Mouse (Mus musculus): ENCODE measurements at regions not wholly inside any gene's neighbourhood (a gene's known extent, or its start where the extent isn't known, plus 50 kb on each side); places are given as distances from the start of the nearest gene placed in this dataset.

DNA sequence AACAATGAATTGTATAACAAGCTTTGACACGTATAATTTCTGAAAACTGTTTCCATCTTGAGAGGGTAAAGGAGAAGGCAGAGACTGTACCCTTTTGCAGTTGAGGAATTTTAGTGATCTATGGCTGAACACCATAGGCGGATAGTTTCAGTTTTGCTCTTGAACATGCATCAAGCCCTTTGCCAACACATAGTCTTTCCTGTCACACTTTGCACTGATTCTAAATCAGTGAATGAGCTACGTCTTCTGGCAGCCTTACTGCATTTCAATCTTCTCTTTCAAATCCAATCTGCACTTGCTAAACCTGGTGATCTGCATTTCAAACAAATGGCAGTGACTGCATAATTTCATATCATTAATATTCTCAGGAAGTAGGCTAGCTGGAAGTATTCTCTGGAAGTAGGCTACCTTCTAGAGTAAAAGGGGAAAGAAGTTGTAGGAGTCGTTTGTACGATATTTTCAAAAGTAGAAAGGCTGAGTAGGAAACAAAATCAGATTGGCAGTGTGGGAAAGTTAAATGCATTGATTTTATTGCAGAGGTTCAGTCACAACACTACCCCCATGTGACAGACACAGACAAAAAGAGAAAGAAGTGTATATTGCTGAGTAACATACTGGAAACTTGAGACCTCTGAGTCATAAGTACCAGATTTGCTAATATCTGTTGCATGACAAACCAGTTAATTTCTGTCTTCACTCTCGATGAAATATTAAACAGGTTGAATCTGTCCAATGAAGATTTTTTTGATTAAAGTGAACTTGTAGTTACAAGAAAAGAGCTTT is 983.3 kb upstream of the Nr2f1 start:
- Histone ChIP-seq H3K9me3 (no peaks in the 10 kb centered on the region), H3K9ac (no peak overlapping the region), H3K36me3 (no peaks in the 10 kb centered on the region), H3K27ac (no peak overlapping the region), H3K4me2 (replicated peaks) (no peak overlapping the region), H3K27me3 (replicated peaks) (no peaks in the 10 kb centered on the region), H3K4me1 (replicated peaks) (no peaks in the 10 kb centered on the region), H3K4me3 (replicated peaks) (no peak overlapping the region)
- 83% methylated on average over 6 of the region's 6 CpGs for WGBS
- no peak for ATAC-seq

GRCm38 (mm10) chr13:79158757-79159156 is 959.2 kb upstream of the Nr2f1 start:
- ATAC-seq, result no peak
- H3K27me3 ChIP-seq (replicated peaks), result no peaks in the 10 kb centered on the region
- H3K4me3 ChIP-seq (replicated peaks), result no peak overlapping the region
- H3K4me2 ChIP-seq (replicated peaks), result no peak overlapping the region
- no peaks in the 10 kb centered on the region for H3K9me3 ChIP-seq
- 76% methylated on average over 3 of the region's 3 CpGs for WGBS
- H3K4me1 ChIP-seq (replicated peaks), result no peaks in the 10 kb centered on the region
- H3K36me3 ChIP-seq, result no peaks in the 10 kb centered on the region
- no peak overlapping the region for H3K27ac ChIP-seq
- no peak overlapping the region for H3K9ac ChIP-seq

GRCm38 (mm10) chr13:79142903-79143302 is 943.3 kb upstream of the Nr2f1 start:
- H3K27me3 ChIP-seq (replicated peaks), result no peaks in the 10 kb centered on the region
- H3K9me3 ChIP-seq, result no peaks in the 10 kb centered on the region
- no peaks in the 10 kb centered on the region for H3K4me1 ChIP-seq (replicated peaks)
- no peak overlapping the region for H3K4me3 ChIP-seq (replicated peaks)
- no peak overlapping the region for H3K27ac ChIP-seq
- ATAC-seq, result peak; percentile 36; the same call in 1 of the 2 replicates
- no peak overlapping the region for H3K9ac ChIP-seq
- H3K4me2 ChIP-seq (replicated peaks), result no peak overlapping the region
- 22% methylated on average over 1 of the region's 1 CpGs for WGBS
- no peaks in the 10 kb centered on the region for H3K36me3 ChIP-seq

DNA sequence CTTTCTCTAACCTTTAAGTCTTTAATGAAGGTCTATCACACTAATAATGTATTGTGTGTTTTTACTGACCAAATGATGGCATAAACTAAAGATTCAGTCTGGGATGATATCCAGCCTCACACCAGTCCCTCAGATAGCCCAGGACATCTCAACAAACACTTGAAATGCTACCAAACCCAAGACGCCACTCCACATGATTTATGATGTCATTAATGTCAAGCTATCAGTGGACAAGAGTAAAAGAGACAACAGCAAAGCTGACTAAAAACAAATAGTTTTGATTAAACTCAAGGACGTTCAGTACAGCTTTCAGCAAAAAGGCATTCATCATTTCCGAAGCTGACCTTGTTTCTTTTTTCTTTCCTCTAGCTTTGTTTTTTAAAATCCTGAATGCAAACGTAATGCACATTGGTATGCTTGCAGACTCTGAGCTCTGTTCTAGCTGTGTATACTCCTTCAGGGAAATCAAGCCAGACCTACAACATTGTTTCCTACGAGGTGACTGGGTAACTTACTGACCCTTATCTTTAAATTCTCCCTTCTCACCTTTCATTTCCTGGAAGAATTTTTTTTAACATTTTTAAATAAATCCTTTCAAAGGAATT is 941.9 kb upstream of the Nr2f1 start:
- Histone ChIP-seq H3K4me3 (replicated peaks) (no peak overlapping the region), H3K9ac (no peak overlapping the region), H3K4me2 (replicated peaks) (no peak overlapping the region), H3K36me3 (no peaks in the 10 kb centered on the region), H3K27ac (no peak overlapping the region), H3K27me3 (replicated peaks) (no peaks in the 10 kb centered on the region), H3K4me1 (replicated peaks) (no peaks in the 10 kb centered on the region), H3K9me3 (no peaks in the 10 kb centered on the region)
- 17% methylated on average over 5 of the region's 5 CpGs for WGBS
- no peak for ATAC-seq

- no peaks in the 10 kb centered on the region for H3K36me3 ChIP-seq
- no peak overlapping the region for H3K4me2 ChIP-seq (replicated peaks)
- no peaks in the 10 kb centered on the region for H3K9me3 ChIP-seq
- H3K4me1 ChIP-seq (replicated peaks), result no peaks in the 10 kb centered on the region
- H3K4me3 ChIP-seq (replicated peaks), result no peak overlapping the region
- ATAC-seq, result no peak
- no peak overlapping the region for H3K9ac ChIP-seq
- H3K27me3 ChIP-seq (replicated peaks), result no peaks in the 10 kb centered on the region
- no peak overlapping the region for H3K27ac ChIP-seq
- WGBS, result 70% methylated on average over 2 of the region's 2 CpGs
Observed at GRCm38 (mm10) chr13:79138747-79139146, 939.2 kb upstream of the Nr2f1 start.

- H3K27ac ChIP-seq, result no peak overlapping the region
- H3K27me3 ChIP-seq (replicated peaks), result no peaks in the 10 kb centered on the region
- no peaks in the 10 kb centered on the region for H3K4me1 ChIP-seq (replicated peaks)
- no peaks in the 10 kb centered on the region for H3K36me3 ChIP-seq
- ATAC-seq, result no peak
- no peaks in the 10 kb centered on the region for H3K9me3 ChIP-seq
- 90% methylated on average over 1 of the region's 1 CpGs for WGBS
- H3K9ac ChIP-seq, result no peak overlapping the region
- H3K4me2 ChIP-seq (replicated peaks), result no peak overlapping the region
- no peak overlapping the region for H3K4me3 ChIP-seq (replicated peaks)
Observed at GRCm38 (mm10) chr13:79136726-79137125, 937.2 kb upstream of the Nr2f1 start.

Measured in intestine, embryonic 15.5 days (tissue).